26 mouse cellular contexts compared by ENCODE assay signal in the genomic region with DNA sequence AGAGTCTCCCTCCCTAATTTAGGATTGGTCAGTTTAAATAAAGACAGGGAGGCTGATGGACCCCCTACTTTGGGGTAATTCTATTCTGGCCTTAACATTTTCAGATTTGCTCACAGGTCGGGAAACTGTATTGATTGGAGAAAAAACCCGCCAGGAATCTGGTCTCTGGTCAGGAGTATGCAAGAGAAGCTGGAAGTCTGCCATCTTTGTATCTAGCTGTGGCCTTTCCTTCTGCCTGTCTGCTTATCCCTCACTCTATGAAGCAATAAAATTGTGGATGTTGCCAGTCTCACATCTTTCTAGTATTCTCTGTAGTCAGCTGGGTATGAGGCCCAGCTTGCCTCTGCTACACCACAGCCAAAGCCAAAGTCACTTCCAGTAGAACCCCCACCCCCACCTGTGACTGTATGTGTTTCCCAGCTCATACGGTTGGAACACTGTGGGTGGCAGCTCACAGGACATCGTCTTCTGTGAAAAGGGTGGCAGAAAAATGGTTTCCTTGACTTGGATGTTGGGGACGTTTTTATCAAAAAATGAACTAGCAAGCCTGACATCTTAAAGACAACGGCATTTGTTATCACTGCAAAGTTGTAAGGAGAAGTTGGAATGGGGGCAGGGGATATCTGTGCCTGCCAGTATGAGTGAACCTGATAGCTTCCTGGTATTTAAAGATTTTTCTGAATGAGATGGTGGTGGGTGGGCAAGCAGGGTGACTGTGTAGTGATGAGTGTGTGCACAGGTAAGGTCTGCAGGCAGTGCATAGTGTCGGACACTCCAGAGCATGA.
DNase-seq lines count a peak whose midpoint lies in the region; ATAC-seq and TF ChIP-seq lines count a peak whose summit lies in the region.
"Had no signal": no experiment of that assay in that cellular context is flagged by ENCODE, and none has a peak within 500 bp of the region (broad histone marks: within the 10 kb centered on the region; RNA-seq: fewer than 3 reads in every experiment).

No protein-coding gene starts in this region.

- no peak overlapping the region for H3K9ac ChIP-seq in kidney, embryonic 15.5 days
- no peak overlapping the region for H3K9ac ChIP-seq in lung, embryonic 14.5 days
- H3K9ac ChIP-seq: embryonic facial prominence, embryonic 12.5 days; embryonic facial prominence, embryonic 15.5 days; forebrain, embryonic 12.5 days; forebrain, embryonic 15.5 days; heart, embryonic 13.5 days; intestine, embryonic 15.5 days had no signal

- H3K4me1 ChIP-seq in kidney, embryonic 15.5 days, result peaks cover 73% of the 10 kb centered on the region
- H3K4me1 ChIP-seq in kidney, adult 2 months (ENCODE audit: control insufficient read depth, insufficient read depth, low read length), result no peaks in the 10 kb centered on the region
- H3K4me1 ChIP-seq in lung, embryonic 14.5 days (ENCODE audit: insufficient read depth), result peaks cover 9% of the 10 kb centered on the region
- peaks cover 12% of the 10 kb centered on the region for H3K4me1 ChIP-seq in lung, adult 2 months (ENCODE audit: control insufficient read depth, insufficient read depth, low read length)

- H3K27me3 ChIP-seq in kidney, embryonic 15.5 days, result no peaks in the 10 kb centered on the region
- H3K27me3 ChIP-seq in kidney, adult 2 months (replicated peaks; ENCODE audit: control insufficient read depth, insufficient read depth, low read length), result no peaks in the 10 kb centered on the region
- no peaks in the 10 kb centered on the region for H3K27me3 ChIP-seq in lung, embryonic 14.5 days (ENCODE audit: insufficient read depth, low read length)
- H3K27me3 ChIP-seq: embryonic facial prominence, embryonic 12.5 days; embryonic facial prominence, embryonic 15.5 days; forebrain, embryonic 12.5 days; forebrain, embryonic 15.5 days; intestine, embryonic 15.5 days had no signal

- ATAC-seq in kidney, embryonic 15.5 days (replicated peaks; ENCODE audit: low FRiP score), result no peak
- no peak for ATAC-seq in lung, embryonic 14.5 days (ENCODE audit: insufficient read depth)
- ATAC-seq in erythroblast, adult 5-6 weeks (replicated peaks; ENCODE audit: low FRiP score, poor library complexity, severe bottlenecking), result no peak
- ATAC-seq: CD4-positive, CD25-positive, alpha-beta regulatory T cell, adult 4 months; forebrain, embryonic 15.5 days; hindbrain, embryonic 16.5 days; intestine, embryonic 15.5 days had no signal

- DNase-seq in kidney, adult 2 months, result no peak
- DNase-seq in lung, embryonic 14.5 days, result peak; percentile 51
- DNase-seq in lung, adult 2 months, result no peak
- DNase-seq in NIH3T3 (ENCODE audit: low read depth), result peak; percentile 50
- DNase-seq in kidney, postnatal 25 days, result no peak
- DNase-seq: adrenal gland, postnatal 10 days; adrenal gland, postnatal 36 days; cerebellum, adult 2 months; cerebellum, adult 9-11 months; cerebellum, postnatal 25 days; gastrocnemius, postnatal 36 days; heart, adult 2 months; heart, postnatal 14 days; heart, postnatal 4 days had no signal

- 0 out of 2 replicates have a peak overlapping the region, but pooled peaks have one; percentile 57 for H3K27ac ChIP-seq in kidney, embryonic 15.5 days
- H3K27ac ChIP-seq in kidney, adult 2 months (ENCODE audit: insufficient read depth, low read depth, low read length), result no peak overlapping the region
- no peak overlapping the region for H3K27ac ChIP-seq in lung, embryonic 14.5 days (ENCODE audit: low read depth)
- H3K27ac ChIP-seq: embryonic facial prominence, embryonic 15.5 days; forebrain, embryonic 12.5 days; heart, adult 2 months; heart, embryonic 13.5 days; intestine, embryonic 15.5 days had no signal

- no peaks in the 10 kb centered on the region for H3K9me3 ChIP-seq in kidney, embryonic 15.5 days (replicated peaks)
- no peaks in the 10 kb centered on the region for H3K9me3 ChIP-seq in lung, embryonic 14.5 days (ENCODE audit: low read depth, low read length)
- H3K9me3 ChIP-seq: embryonic facial prominence, embryonic 12.5 days; embryonic facial prominence, embryonic 15.5 days; forebrain, embryonic 12.5 days; forebrain, embryonic 15.5 days; heart, embryonic 10.5 days; heart, embryonic 13.5 days; intestine, embryonic 15.5 days had no signal

- H3K4me2 ChIP-seq in kidney, embryonic 15.5 days, result no peak overlapping the region
- H3K4me2 ChIP-seq in lung, embryonic 14.5 days, result no peak overlapping the region
- H3K4me2 ChIP-seq: embryonic facial prominence, embryonic 12.5 days; embryonic facial prominence, embryonic 15.5 days; forebrain, embryonic 12.5 days; forebrain, embryonic 15.5 days; heart, embryonic 13.5 days; intestine, embryonic 15.5 days had no signal

- TF ChIP-seq CTCF in kidney, adult 2 months (conservative IDR thresholded peaks at IDR 0.05; ENCODE audit: insufficient read depth, insufficient read length, low read depth, low read length), result no peak
- TF ChIP-seq CTCF in lung, embryonic 14.5 days (IDR thresholded peaks at IDR 0.05; ENCODE audit: low read depth), result no peak
- no peak for TF ChIP-seq CTCF in lung, adult 2 months (IDR thresholded peaks at IDR 0.05; ENCODE audit: insufficient read depth, low read length)

- WGBS in kidney, embryonic 15.5 days, result 66% methylated on average over 7 of the region's 7 CpGs
- 83% methylated on average over 7 of the region's 7 CpGs for whole genome bisulfite sequencing in kidney, adult 2 months
- 48% methylated on average over 7 of the region's 7 CpGs for WGBS in lung, embryonic 14.5 days
- 72% methylated on average over 7 of the region's 7 CpGs for WGBS in lung, adult 2 months

- no peaks in the 10 kb centered on the region for H3K36me3 ChIP-seq in kidney, embryonic 15.5 days
- no peaks in the 10 kb centered on the region for H3K36me3 ChIP-seq in kidney, adult 2 months (ENCODE audit: control insufficient read depth, insufficient read depth, low read length)
- no peaks in the 10 kb centered on the region for H3K36me3 ChIP-seq in lung, embryonic 14.5 days (ENCODE audit: insufficient read depth)
- H3K36me3 ChIP-seq: embryonic facial prominence, embryonic 12.5 days; embryonic facial prominence, embryonic 15.5 days; forebrain, embryonic 12.5 days; forebrain, embryonic 15.5 days; heart, embryonic 10.5 days; heart, embryonic 13.5 days; intestine, embryonic 15.5 days had no signal

- TF ChIP-seq POLR2A in kidney, adult 2 months (IDR thresholded peaks at IDR 0.05; ENCODE audit: low read depth, low read length), result no peak
- TF ChIP-seq POLR2A in lung, adult 2 months (IDR thresholded peaks at IDR 0.05; ENCODE audit: borderline replicate concordance, extremely low read depth, low read depth, low read length), result no peak

- H3K4me3 ChIP-seq in kidney, embryonic 15.5 days (replicated peaks), result no peak overlapping the region
- H3K4me3 ChIP-seq in kidney, adult 2 months (ENCODE audit: insufficient read depth, low read depth, low read length), result no peak overlapping the region
- no peak overlapping the region for H3K4me3 ChIP-seq in lung, embryonic 14.5 days (ENCODE audit: low read depth, low read length)
- no peak overlapping the region for H3K4me3 ChIP-seq in lung, adult 2 months (replicated peaks; ENCODE audit: extremely low read depth, low read depth, low read length)
- H3K4me3 ChIP-seq: embryonic facial prominence, embryonic 12.5 days; embryonic facial prominence, embryonic 15.5 days; erythroblast, embryonic 14.5 days; forebrain, embryonic 12.5 days; forebrain, embryonic 15.5 days; heart, adult 2 months; heart, embryonic 10.5 days; heart, embryonic 13.5 days; intestine, embryonic 15.5 days had no signal

Comparison
In these comparisons a context has a peak if more than half of its experiments do, and no peak if none do; other contexts are left out.
1. DNase-seq: peak in lung, embryonic 14.5 days (single experiment) and NIH3T3 (single experiment); none in kidney, adult 2 months (single experiment), lung, adult 2 months (single experiment) and kidney, postnatal 25 days (0 of 2).